Mouse (Mus musculus): Measurements from ENCODE around the gene Mrpl24. TPM values are rescaled to one million over a fixed set of nuclear protein-coding genes. Genes with fewer than 3 reads are reported as not detected.

Mrpl24 gene
- total RNA-seq, 4 experiments from 2014 or later: 73.5 to 80.6 (median 77.1) TPM

- DNase-seq (ENCODE audit: low spot score): peak; percentile 86
Measured at GRCm38 (mm10) chr3:87910573-87911141, 8.6 kb upstream of the Mrpl24 start.

GRCm38 (mm10) chr3:87913491-87913890 lies 5.8 kb upstream of the Mrpl24 start:
- DNase-seq (ENCODE audit: low spot score): no peak

- no peak for DNase-seq (ENCODE audit: low spot score)
Measured at GRCm38 (mm10) chr3:87913891-87914290, 5.4 kb upstream of the Mrpl24 start.

GRCm38 (mm10) chr3:87916990-87917389 lies 2.3 kb upstream of the Mrpl24 start:
- DNase-seq (ENCODE audit: low spot score): no peak

- DNase-seq (ENCODE audit: low spot score): no peak
Measured at GRCm38 (mm10) chr3:87918551-87918950, 755 bp upstream of the Mrpl24 start.

- no peak for DNase-seq (ENCODE audit: low spot score)
Measured at GRCm38 (mm10) chr3:87920270-87920943, 1.1 kb downstream of the Mrpl24 start.

- DNase-seq (ENCODE audit: low spot score): no peak
Measured at GRCm38 (mm10) chr3:87924996-87925395, 5.7 kb downstream of the Mrpl24 start.

- no peak for DNase-seq (ENCODE audit: low spot score)
Measured at GRCm38 (mm10) chr3:87927452-87927851, 8.1 kb downstream of the Mrpl24 start.

GRCm38 (mm10) chr3:87929341-87930077 lies 10.2 kb downstream of the Mrpl24 start:
- DNase-seq (ENCODE audit: low spot score): no peak

- peak; percentile 97 for DNase-seq (ENCODE audit: low spot score)
Measured at GRCm38 (mm10) chr3:87930078-87930795, 10.9 kb downstream of the Mrpl24 start, which contains the start of the genes Isg20l2 and Rrnad1. Gene Isg20l2, plus strand, starts transcription at chr3:87930314. Gene Rrnad1, minus strand, starts transcription at chr3:87930717.

GRCm38 (mm10) chr3:87934026-87934425 lies 14.7 kb downstream of the Mrpl24 start:
- DNase-seq (ENCODE audit: low spot score): no peak

GRCm38 (mm10) chr3:87934501-87934900 lies 15.2 kb downstream of the Mrpl24 start:
- DNase-seq (ENCODE audit: low spot score): no peak

GRCm38 (mm10) chr3:87935201-87935600 lies 15.9 kb downstream of the Mrpl24 start:
- DNase-seq (ENCODE audit: low spot score): no peak

GRCm38 (mm10) chr3:87935776-87936175 lies 16.5 kb downstream of the Mrpl24 start:
- DNase-seq (ENCODE audit: low spot score): peak; percentile 76

- DNase-seq (ENCODE audit: low spot score): no peak
Measured at GRCm38 (mm10) chr3:87940611-87941010, 21.3 kb downstream of the Mrpl24 start.

GRCm38 (mm10) chr3:87942471-87942870 lies 23.2 kb downstream of the Mrpl24 start:
- no peak for DNase-seq (ENCODE audit: low spot score)

GRCm38 (mm10) chr3:87943586-87943985 lies 24.3 kb downstream of the Mrpl24 start:
- DNase-seq (ENCODE audit: low spot score): no peak

- no peak for DNase-seq (ENCODE audit: low spot score)
Measured at GRCm38 (mm10) chr3:87944838-87945600, 25.7 kb downstream of the Mrpl24 start.

GRCm38 (mm10) chr3:87945781-87946540 lies 26.7 kb downstream of the Mrpl24 start:
- DNase-seq (ENCODE audit: low spot score): no peak

GRCm38 (mm10) chr3:87946541-87946860 lies 27.2 kb downstream of the Mrpl24 start:
- no peak for DNase-seq (ENCODE audit: low spot score)

All from heart, adult 8-10 months (tissue).